Mouse (Mus musculus): Measurements from ENCODE around the gene Icam1.
A peak's percentile ranks its signal among the peaks of the same experiment; 100 is the strongest.

- TF ChIP-seq GATA1 (IDR thresholded peaks at IDR 0.05; ENCODE audit: low read length) (peak; percentile 93), TAL1 (IDR thresholded peaks at IDR 0.05; ENCODE audit: low read length) (peak; percentile 80)
These were observed 13.7 kb downstream of the Icam1 start, which contains the start of gene Icam4 for GRCm38 (mm10) chr9:21029291-21030054.

Data from erythroblast, embryonic 14.5 days (primary cell).